Mouse (Mus musculus) midbrain, embryonic 13.5 days (tissue): ENCODE data around the gene Auh. TPM values are rescaled to one million over a fixed set of nuclear protein-coding genes. Genes with fewer than 3 reads are reported as not detected.
A peak's percentile ranks its signal among the peaks of the same experiment; 100 is the strongest.

Source experiments
- ATAC-seq: fragments of 200-750 bp; cut with Nextera tagmentation; 2 replicates; pipeline ENCODE4 v1.8.0; 2017; ENCODE audit warnings: mild to moderate bottlenecking, moderate TSS enrichment, moderate library complexity
- H3K27ac ChIP-seq: fragments of 300-500 bp; sonication (generic); 2 replicates; pipeline ENCODE4 v1.5.1; 2015; ENCODE audit warnings: inconsistent platforms, mild to moderate bottlenecking, moderate library complexity
- H3K27me3 ChIP-seq: fragments of 300-500 bp; sonication (generic); 2 replicates; pipeline ENCODE4 v1.6.1; 2015; ENCODE audit warnings: mild to moderate bottlenecking, inconsistent platforms
- H3K36me3 ChIP-seq: fragments of 300-500 bp; sonication (generic); 2 replicates; pipeline ENCODE4 v1.6.1; 2015; ENCODE audit warnings: mild to moderate bottlenecking, inconsistent platforms
- H3K4me1 ChIP-seq: fragments of 300-500 bp; sonication (generic); replicated peaks from 2 replicates; pipeline ENCODE4 v1.6.1; 2015; ENCODE audit warnings: inconsistent platforms
- H3K4me2 ChIP-seq: fragments of 300-500 bp; sonication (generic); replicated peaks from 2 replicates; pipeline ENCODE4 v1.6.1; 2015; ENCODE audit warnings: moderate library complexity, mild to moderate bottlenecking, inconsistent platforms
- H3K4me3 ChIP-seq: fragments of 300-500 bp; sonication (generic); replicated peaks from 2 replicates; pipeline ENCODE4 v1.5.1; 2015; ENCODE audit warnings: mild to moderate bottlenecking, inconsistent platforms
- H3K9ac ChIP-seq: fragments of 300-500 bp; sonication (generic); replicated peaks from 2 replicates; pipeline ENCODE4 v1.6.1; 2015; ENCODE audit warnings: mild to moderate bottlenecking, inconsistent platforms
- H3K9me3 ChIP-seq: fragments of 300-500 bp; sonication (generic); 2 replicates; pipeline ENCODE4 v1.6.1; 2016; ENCODE audit warnings: mild to moderate bottlenecking, inconsistent platforms
- WGBS: fragments of 180-500 bp; shearing (Covaris S2); methylation state at CpG from one replicate; pipeline ENCODE4 v1.1.7; 2015; 5-methylcytosine and 5-hydroxymethylcytosine counted together
- polyA plus RNA-seq: library from polyadenylated mRNA; unstranded; fragments of >200 nt; fragmentation: Nextera tagmentation; extraction: Ambion mirVana; gene quantifications from 2 replicates; pipeline ENCODE4 v1.2.1, GENCODE M21; 2015

Gene Auh
- 57.1 and 58.4 TPM in 2 replicates for polyA plus RNA-seq

GRCm38 (mm10) chr13:52929209-52930171 is at the start of gene Auh:
Gene Auh, minus strand, starts transcription at chr13:52929681.
- Histone ChIP-seq H3K27ac (peak within 1 kb of the TSS; percentile 88), H3K36me3 (no peaks in the 10 kb centered on the region), H3K4me3 (peak within 1 kb of the TSS; percentile 86), H3K9me3 (no peaks in the 10 kb centered on the region), H3K9ac (peak within 1 kb of the TSS; percentile 81), H3K4me1 (peaks cover 24% of the 10 kb centered on the region), H3K27me3 (peaks cover 4% of the 10 kb centered on the region; the same call in 1 of the 2 replicates), H3K4me2 (peak within 1 kb of the TSS; percentile 64)
- ATAC-seq, result peak; percentile 96
- under 1% methylated on average over 63 of the region's 63 CpGs for WGBS

GRCm38 (mm10) chr13:52978321-52978981 is 49.0 kb upstream of the Auh start:
- Histone ChIP-seq H3K4me1 (peaks cover 44% of the 10 kb centered on the region), H3K27me3 (peaks cover 6% of the 10 kb centered on the region), H3K4me3 (peak overlapping the region; percentile 83), H3K9me3 (no peaks in the 10 kb centered on the region), H3K4me2 (peak overlapping the region; percentile 98), H3K9ac (peak overlapping the region; percentile 94), H3K36me3 (no peaks in the 10 kb centered on the region), H3K27ac (peak overlapping the region; percentile 94)
- WGBS, result 2% methylated on average over 49 of the region's 64 CpGs
- peak; percentile 41; the same call in 1 of the 2 replicates for ATAC-seq

- no peak for ATAC-seq
- Histone ChIP-seq H3K27ac (peak overlapping the region; percentile 94), H3K36me3 (no peaks in the 10 kb centered on the region), H3K4me2 (peak overlapping the region; percentile 98), H3K9ac (peak overlapping the region; percentile 94), H3K4me1 (peaks cover 44% of the 10 kb centered on the region), H3K9me3 (no peaks in the 10 kb centered on the region), H3K27me3 (peaks cover 6% of the 10 kb centered on the region), H3K4me3 (peak overlapping the region; percentile 83)
- WGBS, result 23% methylated on average over 4 of the region's 4 CpGs
Observed at GRCm38 (mm10) chr13:52977757-52978156, 48.3 kb upstream of the Auh start.

DNA sequence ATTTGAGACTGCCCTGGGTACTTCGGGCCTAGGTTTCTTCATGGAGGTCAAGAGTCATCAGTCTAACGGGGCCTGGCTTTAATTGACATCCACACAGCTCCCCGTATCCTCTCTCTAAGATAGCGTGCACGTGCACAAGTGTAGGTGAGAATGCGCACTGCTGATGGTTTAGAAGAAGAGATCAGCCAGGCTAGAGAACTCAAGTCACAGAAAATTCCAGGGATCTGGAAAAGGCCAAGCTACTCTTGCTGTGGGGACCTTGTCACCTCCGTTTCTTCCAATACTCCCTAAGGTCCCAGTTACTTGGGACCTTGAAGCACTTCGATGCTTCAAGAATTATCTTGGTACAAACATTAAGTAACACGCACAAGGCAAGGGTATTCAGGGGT is 47.7 kb upstream of the Auh start:
- peak overlapping the region; percentile 83 for H3K4me3 ChIP-seq
- WGBS, result 82% methylated on average over 9 of the region's 9 CpGs
- H3K9me3 ChIP-seq, result no peaks in the 10 kb centered on the region
- H3K4me1 ChIP-seq, result peaks cover 42% of the 10 kb centered on the region
- H3K36me3 ChIP-seq, result no peaks in the 10 kb centered on the region
- peak overlapping the region; percentile 98 for H3K4me2 ChIP-seq
- no peak for ATAC-seq
- peaks cover 5% of the 10 kb centered on the region for H3K27me3 ChIP-seq
- peak overlapping the region; percentile 94 for H3K9ac ChIP-seq
- H3K27ac ChIP-seq, result 0 out of 2 replicates have a peak overlapping the region, but pooled peaks have one; percentile 94

DNA sequence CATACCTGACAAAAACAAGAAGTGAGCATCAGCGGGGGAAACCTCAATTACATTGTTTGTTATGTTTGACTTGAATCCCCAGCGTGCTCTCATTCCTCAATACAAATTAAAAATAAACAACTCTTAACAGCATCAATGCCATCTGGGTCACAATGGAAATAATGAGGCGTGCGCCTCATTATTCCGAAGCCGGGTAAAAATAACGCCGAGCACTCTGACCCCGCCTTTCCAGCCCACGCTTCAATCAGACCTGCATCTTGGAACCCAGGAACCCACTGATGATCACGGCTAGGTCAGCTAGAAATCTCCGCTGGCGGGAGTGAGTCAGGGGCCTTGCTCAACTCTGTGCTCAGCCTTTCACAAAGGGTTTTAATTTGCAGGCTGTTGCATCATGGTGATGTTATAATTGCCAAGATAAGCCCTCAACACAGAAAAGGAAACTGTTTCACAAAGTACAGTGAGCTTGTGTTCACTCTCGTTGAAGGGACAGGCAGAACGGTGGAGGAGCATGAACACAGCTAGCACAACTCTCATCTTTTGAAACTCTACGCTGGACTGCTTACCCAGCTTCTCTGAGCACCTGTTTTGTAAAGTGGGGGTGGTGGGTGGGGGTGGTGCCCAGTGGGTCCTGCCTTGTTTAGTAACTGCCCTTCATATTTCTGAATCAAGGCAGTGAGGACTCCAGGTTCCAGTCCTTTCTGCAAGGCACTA is 47.2 kb upstream of the Auh start:
- no peak for ATAC-seq
- no peaks in the 10 kb centered on the region for H3K27me3 ChIP-seq
- H3K9me3 ChIP-seq, result no peaks in the 10 kb centered on the region
- WGBS, result 24% methylated on average over 16 of the region's 16 CpGs
- no peak overlapping the region for H3K27ac ChIP-seq
- H3K4me1 ChIP-seq, result peaks cover 37% of the 10 kb centered on the region
- no peaks in the 10 kb centered on the region for H3K36me3 ChIP-seq
- H3K4me3 ChIP-seq, result peak overlapping the region; percentile 83
- H3K4me2 ChIP-seq, result peak overlapping the region; percentile 98
- H3K9ac ChIP-seq, result peak overlapping the region; percentile 44

- no peaks in the 10 kb centered on the region for H3K27me3 ChIP-seq
- H3K4me2 ChIP-seq, result peak overlapping the region; percentile 98
- WGBS, result 34% methylated on average over 8 of the region's 8 CpGs
- H3K9me3 ChIP-seq, result no peaks in the 10 kb centered on the region
- ATAC-seq, result no peak
- no peaks in the 10 kb centered on the region for H3K36me3 ChIP-seq
- H3K4me3 ChIP-seq, result peak overlapping the region; percentile 83
- H3K9ac ChIP-seq, result no peak overlapping the region
- H3K4me1 ChIP-seq, result peaks cover 35% of the 10 kb centered on the region
- H3K27ac ChIP-seq, result no peak overlapping the region
Observed at GRCm38 (mm10) chr13:52976130-52976509, 46.6 kb upstream of the Auh start.

- 66% methylated on average over 3 of the region's 3 CpGs for WGBS
- Histone ChIP-seq H3K36me3 (no peaks in the 10 kb centered on the region), H3K4me1 (peaks cover 35% of the 10 kb centered on the region), H3K9ac (no peak overlapping the region), H3K4me3 (no peak overlapping the region), H3K4me2 (no peak overlapping the region), H3K27ac (no peak overlapping the region), H3K27me3 (no peaks in the 10 kb centered on the region), H3K9me3 (no peaks in the 10 kb centered on the region)
- no peak for ATAC-seq
Observed at GRCm38 (mm10) chr13:52974676-52975075, 45.2 kb upstream of the Auh start.

DNA sequence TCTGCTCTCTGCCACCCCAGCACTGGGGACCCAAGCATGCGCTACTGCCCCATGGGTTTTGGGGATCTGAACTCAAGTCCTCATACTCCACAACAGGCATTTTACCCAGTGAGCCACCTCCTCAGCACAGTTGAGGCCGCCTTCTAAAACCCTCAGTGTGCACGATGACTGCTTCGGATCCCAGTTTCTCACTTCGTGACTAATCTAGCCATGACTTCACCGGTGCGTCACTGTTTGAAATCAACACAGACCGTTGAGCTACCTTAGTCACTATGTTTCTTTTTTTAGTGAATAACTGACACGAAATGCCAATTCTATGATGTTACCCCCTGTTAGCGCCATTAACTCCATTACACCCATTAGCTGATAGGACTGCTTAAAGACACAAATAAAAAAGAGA is 43.9 kb upstream of the Auh start:
- no peak overlapping the region for H3K9ac ChIP-seq
- no peaks in the 10 kb centered on the region for H3K27me3 ChIP-seq
- H3K36me3 ChIP-seq, result peaks cover 6% of the 10 kb centered on the region
- 96% methylated on average over 10 of the region's 10 CpGs for WGBS
- no peaks in the 10 kb centered on the region for H3K9me3 ChIP-seq
- H3K4me2 ChIP-seq, result no peak overlapping the region
- H3K4me3 ChIP-seq, result no peak overlapping the region
- ATAC-seq, result no peak
- H3K4me1 ChIP-seq, result peaks cover 28% of the 10 kb centered on the region
- H3K27ac ChIP-seq, result no peak overlapping the region

DNA sequence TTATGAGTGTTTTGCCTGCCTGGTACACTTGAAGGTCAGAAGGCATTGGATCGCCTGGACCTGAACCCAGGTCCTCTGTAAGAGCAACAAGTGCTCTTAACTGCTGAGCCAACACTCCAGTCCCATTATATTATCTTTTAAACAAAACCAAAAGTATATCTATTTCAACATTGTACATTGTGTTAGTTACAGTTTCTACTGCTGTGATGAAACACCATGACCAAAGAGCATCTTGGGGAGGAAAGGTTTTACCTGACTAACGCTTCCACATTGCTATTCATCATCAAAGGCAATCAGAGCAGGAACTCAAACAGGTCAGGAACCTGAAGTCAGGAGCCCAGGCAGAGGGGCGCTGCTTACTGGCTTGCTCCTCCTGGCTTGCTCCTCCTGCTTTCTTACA is 43.1 kb upstream of the Auh start:
- H3K27ac ChIP-seq, result no peak overlapping the region
- no peak for ATAC-seq
- no peak overlapping the region for H3K4me2 ChIP-seq
- H3K4me1 ChIP-seq, result peaks cover 25% of the 10 kb centered on the region
- WGBS, result 88% methylated on average over 3 of the region's 3 CpGs
- no peaks in the 10 kb centered on the region for H3K27me3 ChIP-seq
- no peaks in the 10 kb centered on the region for H3K9me3 ChIP-seq
- H3K36me3 ChIP-seq, result peaks cover 14% of the 10 kb centered on the region
- no peak overlapping the region for H3K9ac ChIP-seq
- H3K4me3 ChIP-seq, result no peak overlapping the region

- Histone ChIP-seq H3K27me3 (no peaks in the 10 kb centered on the region), H3K9me3 (no peaks in the 10 kb centered on the region), H3K36me3 (peaks cover 30% of the 10 kb centered on the region), H3K4me1 (peaks cover 7% of the 10 kb centered on the region), H3K4me3 (no peak overlapping the region), H3K27ac (no peak overlapping the region), H3K4me2 (no peak overlapping the region), H3K9ac (no peak overlapping the region)
- ATAC-seq, result no peak
- WGBS, result 94% methylated on average over 6 of the region's 6 CpGs
Observed at GRCm38 (mm10) chr13:52970876-52971275, 41.4 kb upstream of the Auh start.

DNA sequence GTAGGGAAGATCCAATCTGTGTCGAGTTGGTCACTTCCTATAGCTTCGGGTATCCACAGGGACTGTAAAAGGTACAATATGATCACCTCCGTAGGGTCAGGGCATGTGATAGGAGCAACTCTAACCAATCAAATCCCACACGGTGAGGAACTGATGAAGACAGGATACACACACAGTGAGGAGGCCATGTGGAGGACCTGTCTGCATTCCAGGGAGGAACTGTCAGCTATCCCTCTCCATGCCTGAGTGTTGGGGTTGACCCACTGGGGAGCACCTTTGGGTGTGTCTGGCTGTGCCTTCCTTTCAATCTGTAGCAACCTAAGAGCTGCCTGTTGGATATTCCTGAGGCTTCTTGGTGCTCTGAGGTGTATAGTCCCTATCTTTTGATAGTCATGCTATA is 33.4 kb upstream of the Auh start:
- H3K27ac ChIP-seq, result no peak overlapping the region
- no peak overlapping the region for H3K4me3 ChIP-seq
- H3K4me2 ChIP-seq, result no peak overlapping the region
- H3K4me1 ChIP-seq, result no peaks in the 10 kb centered on the region
- H3K36me3 ChIP-seq, result peaks cover 35% of the 10 kb centered on the region
- H3K9me3 ChIP-seq, result no peaks in the 10 kb centered on the region
- no peak overlapping the region for H3K9ac ChIP-seq
- H3K27me3 ChIP-seq, result no peaks in the 10 kb centered on the region
- WGBS, result 88% methylated on average over 4 of the region's 4 CpGs
- no peak for ATAC-seq

DNA sequence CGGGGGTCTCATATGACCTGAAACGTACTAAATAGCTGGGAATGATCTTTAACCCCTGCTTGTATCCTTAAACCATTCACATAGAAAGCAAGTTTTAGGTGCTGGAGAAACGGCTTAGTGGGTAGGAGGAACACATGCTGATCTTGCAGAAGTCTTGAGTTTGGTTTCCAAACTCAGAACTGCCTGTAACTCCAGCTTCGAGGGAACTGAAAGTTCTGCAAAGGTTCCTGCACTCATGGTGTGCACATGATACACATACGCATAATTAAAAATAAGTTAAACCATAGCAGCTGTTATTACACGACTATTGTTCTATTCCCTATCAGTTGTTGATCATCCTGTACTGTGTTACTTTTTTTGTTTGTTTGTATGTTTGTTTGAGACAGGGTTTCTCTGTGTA is 32.9 kb upstream of the Auh start:
- no peaks in the 10 kb centered on the region for H3K27me3 ChIP-seq

More for the DNA sequence above, 32.9 kb upstream of the Auh start:
- 90% methylated on average over 6 of the region's 6 CpGs for WGBS
- H3K4me3 ChIP-seq, result no peak overlapping the region
- no peaks in the 10 kb centered on the region for H3K4me1 ChIP-seq
- no peak overlapping the region for H3K27ac ChIP-seq
- H3K9me3 ChIP-seq, result no peaks in the 10 kb centered on the region
- H3K36me3 ChIP-seq, result peaks cover 29% of the 10 kb centered on the region
- H3K9ac ChIP-seq, result no peak overlapping the region
- no peak for ATAC-seq
- no peak overlapping the region for H3K4me2 ChIP-seq
